Mouse (Mus musculus): ENCODE data around the gene Rpp40.

Gene Rpp40

GRCm38 (mm10) chr13:35851581-35851980 lies 54.6 kb downstream of the Rpp40 start:
- no peak for DNase-seq (ENCODE audit: low spot score)

- DNase-seq (ENCODE audit: low spot score), result no peak
These were observed 57.5 kb downstream of the Rpp40 start for GRCm38 (mm10) chr13:35848694-35849093.

- DNase-seq (ENCODE audit: low spot score), result no peak
These were observed 60.9 kb downstream of the Rpp40 start for GRCm38 (mm10) chr13:35845306-35845705.

All from left cerebral cortex, adult 11 months (tissue).